Mouse (Mus musculus): ENCODE results near the gene B4galnt1. TPM values are rescaled to one million over a fixed set of nuclear protein-coding genes. Genes with fewer than 3 reads are reported as not detected.

B4galnt1 gene
- polyA plus RNA-seq, 1 experiment from 2014 or later, result 27.7 TPM

DNA sequence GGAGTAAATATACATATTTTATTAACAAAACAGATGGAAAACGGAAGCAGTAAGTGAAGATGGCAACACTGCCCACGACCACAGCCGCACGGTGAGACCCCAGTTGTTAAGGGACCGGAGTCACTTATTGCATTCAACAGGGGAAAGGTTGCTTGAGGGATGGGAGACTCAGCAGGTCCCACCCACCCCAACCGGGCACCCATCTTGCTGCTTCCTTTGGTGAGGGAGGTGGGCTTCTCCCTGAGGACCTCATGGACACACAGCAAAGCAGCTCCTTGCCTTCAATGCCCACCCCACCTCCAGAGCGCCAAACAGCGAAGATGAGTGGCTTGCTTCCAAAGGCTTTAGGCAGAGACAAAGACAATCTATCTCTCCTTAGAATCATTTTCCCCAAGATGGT is 32.1 kb downstream of the B4galnt1 start:
- Histone ChIP-seq H3K36me3 (ENCODE audit: control insufficient read depth, insufficient read depth, low read length) (peaks cover 19% of the 10 kb centered on the region), H3K4me3 (ENCODE audit: low read depth, low read length) (no peak overlapping the region), H3K4me1 (ENCODE audit: control insufficient read depth, insufficient read depth, low read length) (peaks cover 19% of the 10 kb centered on the region; the same call in 1 of the 2 replicates), H3K27me3 (ENCODE audit: control insufficient read depth, insufficient read depth, low read length) (no peaks in the 10 kb centered on the region), H3K27ac (ENCODE audit: low read length) (peak overlapping the region; percentile 91; the same call in 1 of the 2 replicates), H3K9me3 (ENCODE audit: control insufficient read depth, low read depth, low read length) (no peaks in the 10 kb centered on the region), H3K4me2 (replicated peaks; ENCODE audit: low read depth, low read length) (no peak overlapping the region), H3K9ac (replicated peaks; ENCODE audit: low read depth, low read length) (no peak overlapping the region)
- ATAC-seq (ENCODE audit: insufficient number of reproducible peaks, insufficient read depth, low FRiP score, low read depth), result no peak
- WGBS, result 87% methylated on average over 8 of the region's 8 CpGs

DNA sequence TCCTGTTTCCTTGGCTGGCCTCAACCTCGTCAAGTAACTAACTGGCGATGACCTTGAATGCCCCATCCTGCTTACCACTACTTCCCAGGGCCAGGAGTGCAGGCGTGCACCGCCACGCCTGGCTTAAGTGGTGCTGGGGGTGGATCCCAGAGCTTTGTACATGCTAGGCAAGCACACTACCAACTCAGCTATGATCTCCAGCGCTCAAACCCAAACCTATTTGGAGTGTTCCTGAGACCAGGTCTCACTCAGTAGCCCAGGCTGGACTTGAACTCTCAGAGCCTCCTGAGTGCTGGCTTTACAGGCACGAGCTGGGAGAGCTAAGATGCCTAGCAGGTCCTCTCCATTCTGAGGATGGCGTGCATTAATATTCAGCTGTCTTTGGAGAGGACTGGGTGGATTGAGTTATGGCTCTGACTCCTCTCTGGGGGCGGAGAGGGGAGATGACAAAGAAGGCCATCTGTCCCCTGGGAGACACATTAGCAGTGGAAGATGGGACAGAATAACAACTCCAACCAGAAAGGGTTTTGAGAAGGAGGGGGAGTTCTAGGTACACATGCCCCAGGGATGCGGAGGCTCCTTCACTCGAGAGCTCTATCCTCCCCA is 32.6 kb downstream of the B4galnt1 start:
- peaks cover 19% of the 10 kb centered on the region; the same call in 1 of the 2 replicates for H3K4me1 ChIP-seq (ENCODE audit: control insufficient read depth, insufficient read depth, low read length)
- H3K36me3 ChIP-seq (ENCODE audit: control insufficient read depth, insufficient read depth, low read length), result peaks cover 19% of the 10 kb centered on the region
- H3K4me2 ChIP-seq (replicated peaks; ENCODE audit: low read depth, low read length), result no peak overlapping the region
- no peaks in the 10 kb centered on the region for H3K9me3 ChIP-seq (ENCODE audit: control insufficient read depth, low read depth, low read length)
- ATAC-seq (ENCODE audit: insufficient number of reproducible peaks, insufficient read depth, low FRiP score, low read depth), result no peak
- H3K9ac ChIP-seq (replicated peaks; ENCODE audit: low read depth, low read length), result no peak overlapping the region
- 83% methylated on average over 11 of the region's 11 CpGs for WGBS
- H3K4me3 ChIP-seq (ENCODE audit: low read depth, low read length), result no peak overlapping the region
- H3K27me3 ChIP-seq (ENCODE audit: control insufficient read depth, insufficient read depth, low read length), result no peaks in the 10 kb centered on the region
- H3K27ac ChIP-seq (ENCODE audit: low read length), result no peak overlapping the region

DNA sequence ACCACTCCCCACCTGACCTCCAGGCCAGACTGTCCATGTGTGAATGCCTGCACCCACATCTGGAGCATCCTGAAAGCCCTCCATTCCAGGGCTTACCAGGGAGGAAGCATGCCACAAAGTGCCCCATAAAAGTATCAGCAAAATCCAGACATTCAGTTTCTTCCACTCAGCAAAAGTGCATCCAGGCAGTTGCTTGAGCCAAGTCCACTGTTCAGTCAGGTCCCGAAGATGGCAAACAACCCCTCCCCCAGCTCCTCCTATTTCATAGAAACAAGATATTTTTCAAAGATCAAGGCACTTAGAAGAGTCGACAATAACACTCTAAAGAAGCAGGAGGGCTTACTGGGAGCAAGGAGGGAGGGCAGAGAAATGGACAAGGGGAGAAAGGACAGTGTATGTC is 33.5 kb downstream of the B4galnt1 start:
- no peak for ATAC-seq (ENCODE audit: insufficient number of reproducible peaks, insufficient read depth, low FRiP score, low read depth)
- 51% methylated on average over 2 of the region's 2 CpGs for WGBS
- H3K27ac ChIP-seq (ENCODE audit: low read length), result no peak overlapping the region
- H3K4me3 ChIP-seq (ENCODE audit: low read depth, low read length), result no peak overlapping the region
- peaks cover 19% of the 10 kb centered on the region for H3K36me3 ChIP-seq (ENCODE audit: control insufficient read depth, insufficient read depth, low read length)
- no peak overlapping the region for H3K4me2 ChIP-seq (replicated peaks; ENCODE audit: low read depth, low read length)
- no peak overlapping the region for H3K9ac ChIP-seq (replicated peaks; ENCODE audit: low read depth, low read length)
- no peaks in the 10 kb centered on the region for H3K9me3 ChIP-seq (ENCODE audit: control insufficient read depth, low read depth, low read length)
- H3K4me1 ChIP-seq (ENCODE audit: control insufficient read depth, insufficient read depth, low read length), result peaks cover 19% of the 10 kb centered on the region; the same call in 1 of the 2 replicates
- no peaks in the 10 kb centered on the region for H3K27me3 ChIP-seq (ENCODE audit: control insufficient read depth, insufficient read depth, low read length)

DNA sequence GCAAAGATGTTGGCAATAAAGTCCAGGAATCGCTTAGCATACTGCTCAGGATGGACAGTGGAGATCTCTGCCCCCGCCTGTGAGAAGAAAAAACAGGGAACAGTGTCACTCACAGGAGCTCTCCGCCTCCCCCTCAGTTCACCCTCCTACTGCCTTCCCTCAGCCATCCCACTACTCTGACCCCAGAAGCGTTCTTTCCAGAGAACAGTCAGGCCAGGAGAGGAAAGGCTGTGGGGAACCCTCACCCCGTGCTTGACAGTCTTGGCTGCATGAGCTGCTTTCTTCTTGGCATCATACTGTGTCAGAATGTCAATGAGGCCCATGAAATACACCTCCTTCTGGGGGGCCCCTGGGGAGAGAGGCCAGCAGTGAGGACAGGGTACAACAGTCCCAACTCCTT is 34.0 kb downstream of the B4galnt1 start:
- no peak for ATAC-seq (ENCODE audit: insufficient number of reproducible peaks, insufficient read depth, low FRiP score, low read depth)
- H3K27me3 ChIP-seq (ENCODE audit: control insufficient read depth, insufficient read depth, low read length), result no peaks in the 10 kb centered on the region
- WGBS, result 70% methylated on average over 5 of the region's 5 CpGs
- no peak overlapping the region for H3K9ac ChIP-seq (replicated peaks; ENCODE audit: low read depth, low read length)
- H3K9me3 ChIP-seq (ENCODE audit: control insufficient read depth, low read depth, low read length), result no peaks in the 10 kb centered on the region
- H3K27ac ChIP-seq (ENCODE audit: low read length), result no peak overlapping the region
- no peak overlapping the region for H3K4me3 ChIP-seq (ENCODE audit: low read depth, low read length)
- no peak overlapping the region for H3K4me2 ChIP-seq (replicated peaks; ENCODE audit: low read depth, low read length)
- H3K36me3 ChIP-seq (ENCODE audit: control insufficient read depth, insufficient read depth, low read length), result peaks cover 19% of the 10 kb centered on the region
- peaks cover 19% of the 10 kb centered on the region; the same call in 1 of the 2 replicates for H3K4me1 ChIP-seq (ENCODE audit: control insufficient read depth, insufficient read depth, low read length)

DNA sequence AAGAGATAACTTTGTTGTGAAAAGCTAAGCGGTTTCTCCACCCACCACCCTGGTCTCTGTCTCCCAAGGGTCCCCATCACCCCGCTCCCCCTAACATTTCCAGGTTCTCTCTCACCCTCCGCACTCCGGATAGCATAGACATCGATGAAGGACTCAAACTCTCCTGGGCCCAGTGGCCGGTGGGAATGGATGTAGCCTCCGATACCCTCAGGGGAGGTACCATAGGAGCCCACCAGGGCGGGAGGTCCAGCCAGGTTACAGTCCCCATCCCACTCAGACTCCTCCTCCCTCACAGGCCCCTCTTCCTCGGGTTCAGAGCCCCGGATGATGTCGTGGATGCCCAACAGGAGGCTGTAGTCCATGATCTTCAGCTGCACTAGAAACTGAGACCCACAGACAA is 34.4 kb downstream of the B4galnt1 start:
- H3K9ac ChIP-seq (replicated peaks; ENCODE audit: low read depth, low read length), result no peak overlapping the region
- peaks cover 15% of the 10 kb centered on the region; the same call in 1 of the 2 replicates for H3K4me1 ChIP-seq (ENCODE audit: control insufficient read depth, insufficient read depth, low read length)
- no peak for ATAC-seq (ENCODE audit: insufficient number of reproducible peaks, insufficient read depth, low FRiP score, low read depth)
- no peak overlapping the region for H3K4me3 ChIP-seq (ENCODE audit: low read depth, low read length)
- H3K36me3 ChIP-seq (ENCODE audit: control insufficient read depth, insufficient read depth, low read length), result peaks cover 19% of the 10 kb centered on the region
- H3K27me3 ChIP-seq (ENCODE audit: control insufficient read depth, insufficient read depth, low read length), result no peaks in the 10 kb centered on the region
- H3K27ac ChIP-seq (ENCODE audit: low read length), result no peak overlapping the region
- H3K4me2 ChIP-seq (replicated peaks; ENCODE audit: low read depth, low read length), result no peak overlapping the region
- no peaks in the 10 kb centered on the region for H3K9me3 ChIP-seq (ENCODE audit: control insufficient read depth, low read depth, low read length)
- WGBS, result 81% methylated on average over 11 of the region's 11 CpGs

DNA sequence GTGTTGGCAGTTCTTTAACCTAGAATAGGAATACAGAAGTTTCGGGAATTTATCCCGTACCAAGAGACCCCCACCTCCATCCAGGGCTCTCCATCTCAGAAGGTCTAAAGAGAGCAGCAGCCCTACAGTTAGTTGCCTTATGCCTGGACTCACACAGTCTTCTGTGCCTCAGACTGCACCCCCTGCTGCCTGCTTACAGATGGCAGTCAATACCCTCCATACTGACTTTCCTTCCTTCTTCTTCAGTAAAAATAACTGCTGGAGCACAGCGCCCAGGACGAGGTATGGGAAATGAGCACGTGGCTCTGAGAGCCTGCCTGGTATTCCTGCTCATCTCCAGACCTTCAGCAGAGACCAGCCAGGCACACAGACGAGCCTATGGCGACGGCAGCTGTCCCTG is 35.3 kb downstream of the B4galnt1 start:
- H3K36me3 ChIP-seq (ENCODE audit: control insufficient read depth, insufficient read depth, low read length), result peaks cover 21% of the 10 kb centered on the region
- 82% methylated on average over 8 of the region's 8 CpGs for WGBS
- no peak for ATAC-seq (ENCODE audit: insufficient number of reproducible peaks, insufficient read depth, low FRiP score, low read depth)

DNA sequence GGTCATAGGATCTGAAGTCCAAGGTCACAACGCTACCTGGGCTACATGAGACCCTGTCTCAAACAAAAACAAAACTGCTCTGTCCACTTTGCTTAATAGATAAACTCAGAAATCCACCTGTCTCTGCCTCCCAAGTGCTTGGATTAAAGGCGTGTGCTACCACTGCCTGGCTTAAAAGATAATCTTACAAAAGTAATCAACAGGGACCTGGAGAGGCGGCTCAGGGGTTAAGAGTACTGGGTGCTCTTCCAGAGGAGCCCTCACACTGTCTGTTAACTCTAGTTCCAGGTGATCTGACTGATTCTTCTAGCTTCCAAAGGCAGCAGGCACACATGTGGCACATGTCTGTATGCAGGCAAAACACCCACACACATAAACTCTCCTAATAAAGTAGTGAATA is 38.1 kb downstream of the B4galnt1 start:
- WGBS, result 84% methylated on average over 3 of the region's 3 CpGs
- Histone ChIP-seq H3K36me3 (ENCODE audit: control insufficient read depth, insufficient read depth, low read length) (peaks cover 33% of the 10 kb centered on the region), H3K9ac (replicated peaks; ENCODE audit: low read depth, low read length) (no peak overlapping the region)

More for the DNA sequence above, 35.3 kb downstream of the B4galnt1 start:
- H3K27ac ChIP-seq (ENCODE audit: low read length), result no peak overlapping the region
- no peaks in the 10 kb centered on the region for H3K9me3 ChIP-seq (ENCODE audit: control insufficient read depth, low read depth, low read length)
- H3K9ac ChIP-seq (replicated peaks; ENCODE audit: low read depth, low read length), result no peak overlapping the region
- H3K4me2 ChIP-seq (replicated peaks; ENCODE audit: low read depth, low read length), result no peak overlapping the region
- peaks cover 8% of the 10 kb centered on the region; the same call in 1 of the 2 replicates for H3K4me1 ChIP-seq (ENCODE audit: control insufficient read depth, insufficient read depth, low read length)
- no peaks in the 10 kb centered on the region for H3K27me3 ChIP-seq (ENCODE audit: control insufficient read depth, insufficient read depth, low read length)
- H3K4me3 ChIP-seq (ENCODE audit: low read depth, low read length), result no peak overlapping the region

DNA sequence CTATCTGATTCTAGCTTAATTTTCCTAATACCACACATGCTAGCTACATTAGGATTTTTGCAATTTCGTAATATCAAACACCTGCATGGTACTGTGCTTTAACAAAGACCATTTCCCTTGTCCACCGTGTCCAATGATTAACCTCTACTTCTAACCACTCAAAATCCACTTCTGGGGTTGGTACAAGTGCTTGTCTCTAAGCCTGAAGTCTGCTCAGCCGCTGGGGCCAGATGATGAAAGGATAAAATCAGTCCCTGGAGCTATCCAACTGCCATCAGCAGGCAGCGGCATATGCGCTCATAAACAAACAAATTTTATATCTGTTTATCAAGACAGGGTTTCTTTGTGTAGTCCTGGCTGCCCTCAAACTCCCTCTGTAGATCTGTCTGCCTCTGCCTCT is 39.6 kb downstream of the B4galnt1 start:
- H3K27ac ChIP-seq (ENCODE audit: low read length), result no peak overlapping the region
- no peak overlapping the region for H3K4me3 ChIP-seq (ENCODE audit: low read depth, low read length)
- no peaks in the 10 kb centered on the region for H3K9me3 ChIP-seq (ENCODE audit: control insufficient read depth, low read depth, low read length)
- peaks cover 25% of the 10 kb centered on the region for H3K36me3 ChIP-seq (ENCODE audit: control insufficient read depth, insufficient read depth, low read length)
- WGBS, result 88% methylated on average over 5 of the region's 5 CpGs
- H3K4me1 ChIP-seq (ENCODE audit: control insufficient read depth, insufficient read depth, low read length), result no peaks in the 10 kb centered on the region
- no peak overlapping the region for H3K4me2 ChIP-seq (replicated peaks; ENCODE audit: low read depth, low read length)
- ATAC-seq (ENCODE audit: insufficient number of reproducible peaks, insufficient read depth, low FRiP score, low read depth), result no peak
- H3K27me3 ChIP-seq (ENCODE audit: control insufficient read depth, insufficient read depth, low read length), result no peaks in the 10 kb centered on the region
- H3K9ac ChIP-seq (replicated peaks; ENCODE audit: low read depth, low read length), result no peak overlapping the region

More for the DNA sequence above, 38.1 kb downstream of the B4galnt1 start:
- Histone ChIP-seq H3K4me1 (ENCODE audit: control insufficient read depth, insufficient read depth, low read length) (no peaks in the 10 kb centered on the region), H3K9me3 (ENCODE audit: control insufficient read depth, low read depth, low read length) (no peaks in the 10 kb centered on the region), H3K4me2 (replicated peaks; ENCODE audit: low read depth, low read length) (no peak overlapping the region), H3K27me3 (ENCODE audit: control insufficient read depth, insufficient read depth, low read length) (no peaks in the 10 kb centered on the region), H3K4me3 (ENCODE audit: low read depth, low read length) (no peak overlapping the region), H3K27ac (ENCODE audit: low read length) (no peak overlapping the region)
- ATAC-seq (ENCODE audit: insufficient number of reproducible peaks, insufficient read depth, low FRiP score, low read depth), result no peak

DNA sequence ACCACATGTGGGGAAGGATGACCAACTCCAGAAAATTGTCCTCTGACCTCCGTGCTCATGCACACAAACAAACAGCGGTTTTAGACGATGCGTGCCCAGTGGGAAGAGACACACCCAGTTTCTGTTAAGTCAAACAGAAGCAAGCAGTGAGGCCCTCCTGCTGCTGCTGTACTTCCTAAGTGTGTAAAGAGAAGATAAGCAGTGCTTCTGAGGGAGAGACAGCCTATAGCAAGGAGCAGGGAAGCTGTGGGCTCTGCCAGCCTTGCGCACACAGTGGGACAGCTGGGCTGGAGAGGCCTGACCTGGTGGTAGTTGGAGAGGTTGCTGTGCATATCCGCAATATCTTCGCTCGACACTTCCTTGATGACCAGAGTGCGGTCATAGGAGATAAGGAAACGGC is 40.3 kb downstream of the B4galnt1 start:
- peak; percentile 85; the same call in 1 of the 2 replicates for ATAC-seq (ENCODE audit: insufficient number of reproducible peaks, insufficient read depth, low FRiP score, low read depth)
- H3K36me3 ChIP-seq (ENCODE audit: control insufficient read depth, insufficient read depth, low read length), result peaks cover 18% of the 10 kb centered on the region
- no peaks in the 10 kb centered on the region for H3K4me1 ChIP-seq (ENCODE audit: control insufficient read depth, insufficient read depth, low read length)
- H3K4me3 ChIP-seq (ENCODE audit: low read depth, low read length), result no peak overlapping the region
- no peak overlapping the region for H3K9ac ChIP-seq (replicated peaks; ENCODE audit: low read depth, low read length)
- H3K4me2 ChIP-seq (replicated peaks; ENCODE audit: low read depth, low read length), result no peak overlapping the region
- no peaks in the 10 kb centered on the region for H3K27me3 ChIP-seq (ENCODE audit: control insufficient read depth, insufficient read depth, low read length)
- 79% methylated on average over 10 of the region's 10 CpGs for WGBS
- H3K9me3 ChIP-seq (ENCODE audit: control insufficient read depth, low read depth, low read length), result no peaks in the 10 kb centered on the region
- H3K27ac ChIP-seq (ENCODE audit: low read length), result no peak overlapping the region

Measured in stomach, embryonic 14.5 days (tissue).